Mouse (Mus musculus) liver, embryonic 16.5 days (tissue): ENCODE data around the gene Atpif1. TPM values are rescaled to one million over a fixed set of nuclear protein-coding genes. Genes with fewer than 3 reads are reported as not detected.

Experiments
- ATAC-seq: fragments of 200-750 bp; cut with Nextera tagmentation; 2 replicates; pipeline ENCODE4 v1.8.0; 2017; ENCODE audit warnings: low read depth, mild to moderate bottlenecking, moderate number of reproducible peaks, moderate library complexity
- H3K27ac ChIP-seq: fragments of 300-500 bp; sonication (generic); 2 replicates; pipeline ENCODE4 v1.5.1; 2014; ENCODE audit warnings: mild to moderate bottlenecking, low read length
- H3K27me3 ChIP-seq: fragments of 300-500 bp; sonication (generic); 2 replicates; pipeline ENCODE4 v1.6.1; 2014; ENCODE audit warnings: low read depth, low read length, mixed read lengths; ENCODE audit not compliant: control insufficient read depth, insufficient read depth
- H3K36me3 ChIP-seq: fragments of 300-500 bp; sonication (generic); 2 replicates; pipeline ENCODE4 v1.6.1; 2014; ENCODE audit warnings: mild to moderate bottlenecking; ENCODE audit not compliant: control insufficient read depth, insufficient read depth
- H3K4me1 ChIP-seq: fragments of 300-500 bp; sonication (generic); 2 replicates; pipeline ENCODE4 v1.6.1; 2014; ENCODE audit warnings: low read depth, low read length, mixed read lengths; ENCODE audit not compliant: control insufficient read depth
- H3K4me2 ChIP-seq: fragments of 300-500 bp; sonication (generic); 2 replicates; pipeline ENCODE4 v1.6.1; 2014; ENCODE audit warnings: low read depth, low read length, mixed read lengths
- H3K4me3 ChIP-seq: fragments of 300-500 bp; sonication (generic); 2 replicates; pipeline ENCODE4 v1.5.1; 2014; ENCODE audit warnings: low read depth, mild to moderate bottlenecking, low read length
- H3K9ac ChIP-seq: fragments of 300-500 bp; sonication (generic); 2 replicates; pipeline ENCODE4 v1.6.1; 2014; ENCODE audit warnings: low read depth, low read length
- H3K9me3 ChIP-seq: fragments of 300-500 bp; sonication (generic); replicated peaks from 2 replicates; pipeline ENCODE4 v1.6.1; 2016; ENCODE audit warnings: low read length; ENCODE audit not compliant: control insufficient read depth
- WGBS: fragments of 180-500 bp; shearing (Covaris S2); extraction: QIAGEN DNeasy Blood & Tissue Kit; methylation state at CpG from one replicate; pipeline ENCODE4 v1.1.7; 2014; ENCODE audit not compliant: insufficient replicate concordance; 5-methylcytosine and 5-hydroxymethylcytosine counted together
- polyA plus RNA-seq: library from polyadenylated mRNA; unstranded; fragments of >200 nt; fragmentation: Nextera tagmentation; extraction: Ambion mirVana; gene quantifications from 2 replicates; pipeline ENCODE4 v1.2.1, GENCODE M21; 2015

The Atpif1 gene
- polyA plus RNA-seq, 1 experiment from 2014 or later: 1,068 TPM

DNA sequence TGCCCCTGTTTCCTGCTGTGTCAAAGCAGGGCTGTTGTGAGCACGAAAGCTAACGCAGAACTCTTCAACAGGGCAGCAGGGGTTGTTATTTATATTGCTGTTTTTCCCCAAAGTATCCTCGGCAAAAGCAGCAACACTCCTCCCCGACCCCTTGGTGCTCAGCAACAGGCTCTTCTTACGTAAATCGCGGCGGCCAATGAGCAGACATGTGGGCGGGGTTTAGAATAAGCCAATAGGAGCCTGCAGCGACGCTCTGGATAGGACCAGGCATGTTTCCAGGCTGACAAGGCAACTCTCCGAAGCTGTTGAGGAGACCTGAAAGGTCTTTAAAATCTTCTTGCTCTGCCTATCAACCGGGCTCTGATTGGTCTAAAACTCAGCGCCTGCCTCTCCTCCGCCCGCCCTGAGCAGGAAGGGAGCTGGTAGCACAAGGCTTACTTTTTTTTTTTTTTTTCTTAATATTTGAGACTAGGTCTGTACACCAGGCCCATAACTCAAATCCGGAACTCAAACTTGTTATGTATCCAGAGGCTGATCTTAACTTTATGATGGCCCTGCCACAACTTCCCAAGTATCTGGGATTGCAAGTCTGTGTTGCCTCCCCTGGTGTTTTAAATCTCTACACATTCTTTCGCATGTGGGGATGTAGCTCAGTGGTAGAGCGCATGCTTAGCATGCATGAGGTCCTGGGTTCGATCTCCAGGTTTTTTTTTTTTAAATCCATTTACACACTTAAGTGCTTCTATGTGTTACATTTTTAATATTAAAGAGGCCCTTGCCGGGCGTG is 17.9 kb downstream of the Atpif1 start:
- H3K9me3 ChIP-seq: no peaks in the 10 kb centered on the region
- peak overlapping the region; percentile 91 for H3K27ac ChIP-seq
- no peaks in the 10 kb centered on the region for H3K36me3 ChIP-seq
- H3K4me1 ChIP-seq: peaks cover 42% of the 10 kb centered on the region
- peak; percentile 90 for ATAC-seq
- WGBS: 19% methylated on average over 22 of the region's 22 CpGs
- H3K27me3 ChIP-seq: no peaks in the 10 kb centered on the region
- H3K4me2 ChIP-seq: peak overlapping the region; percentile 87
- peak overlapping the region; percentile 65 for H3K9ac ChIP-seq
- peak overlapping the region; percentile 65 for H3K4me3 ChIP-seq

- peak overlapping the region; percentile 87 for H3K4me2 ChIP-seq
- WGBS: 1% methylated on average over 21 of the region's 21 CpGs
- H3K27me3 ChIP-seq: no peaks in the 10 kb centered on the region
- peak; percentile 26 for ATAC-seq
- no peaks in the 10 kb centered on the region for H3K9me3 ChIP-seq
- peak overlapping the region; percentile 80 for H3K27ac ChIP-seq
- H3K4me3 ChIP-seq: peak overlapping the region; percentile 65
- peak overlapping the region; percentile 65 for H3K9ac ChIP-seq
- peaks cover 43% of the 10 kb centered on the region for H3K4me1 ChIP-seq
- H3K36me3 ChIP-seq: no peaks in the 10 kb centered on the region
Measured at GRCm38 (mm10) chr4:132514555-132515135, 18.8 kb downstream of the Atpif1 start.

GRCm38 (mm10) chr4:132513395-132514273 is 19.8 kb downstream of the Atpif1 start:
- Histone ChIP-seq H3K4me2 (peak overlapping the region; percentile 44), H3K27ac (peak overlapping the region; percentile 79)

GRCm38 (mm10) chr4:132512080-132512479 is 21.4 kb downstream of the Atpif1 start:
- Histone ChIP-seq H3K9ac (peak overlapping the region; percentile 40), H3K27me3 (no peaks in the 10 kb centered on the region), H3K36me3 (no peaks in the 10 kb centered on the region), H3K4me3 (no peak overlapping the region; the same call in 1 of the 2 replicates), H3K9me3 (no peaks in the 10 kb centered on the region), H3K4me2 (peak overlapping the region; percentile 36), H3K27ac (peak overlapping the region; percentile 69), H3K4me1 (peaks cover 64% of the 10 kb centered on the region)
- WGBS: 38% methylated on average over 3 of the region's 3 CpGs
- no peak for ATAC-seq

More at GRCm38 (mm10) chr4:132513395-132514273, 19.8 kb downstream of the Atpif1 start:
- Histone ChIP-seq H3K9ac (peak overlapping the region; percentile 32), H3K36me3 (no peaks in the 10 kb centered on the region), H3K27me3 (no peaks in the 10 kb centered on the region), H3K4me1 (peaks cover 51% of the 10 kb centered on the region), H3K9me3 (no peaks in the 10 kb centered on the region), H3K4me3 (0 out of 2 replicates have a peak overlapping the region, but pooled peaks have one; percentile 4)
- no peak for ATAC-seq
- WGBS: 27% methylated on average over 14 of the region's 14 CpGs

- ATAC-seq: peak; percentile 91
- Histone ChIP-seq H3K4me1 (peaks cover 70% of the 10 kb centered on the region), H3K9me3 (no peaks in the 10 kb centered on the region), H3K27ac (peak within 1 kb of the TSS; percentile 81), H3K4me2 (peak within 1 kb of the TSS; percentile 97), H3K27me3 (no peaks in the 10 kb centered on the region), H3K9ac (peak within 1 kb of the TSS; percentile 92), H3K4me3 (peak within 1 kb of the TSS; percentile 88), H3K36me3 (no peaks in the 10 kb centered on the region)
- 0% methylated on average over 32 of the region's 32 CpGs for WGBS
Measured at GRCm38 (mm10) chr4:132510352-132510798, 23.1 kb downstream of the Atpif1 start, which contains the start of gene Sesn2. Sesn2 (minus strand) TSS chr4:132510501.

DNA sequence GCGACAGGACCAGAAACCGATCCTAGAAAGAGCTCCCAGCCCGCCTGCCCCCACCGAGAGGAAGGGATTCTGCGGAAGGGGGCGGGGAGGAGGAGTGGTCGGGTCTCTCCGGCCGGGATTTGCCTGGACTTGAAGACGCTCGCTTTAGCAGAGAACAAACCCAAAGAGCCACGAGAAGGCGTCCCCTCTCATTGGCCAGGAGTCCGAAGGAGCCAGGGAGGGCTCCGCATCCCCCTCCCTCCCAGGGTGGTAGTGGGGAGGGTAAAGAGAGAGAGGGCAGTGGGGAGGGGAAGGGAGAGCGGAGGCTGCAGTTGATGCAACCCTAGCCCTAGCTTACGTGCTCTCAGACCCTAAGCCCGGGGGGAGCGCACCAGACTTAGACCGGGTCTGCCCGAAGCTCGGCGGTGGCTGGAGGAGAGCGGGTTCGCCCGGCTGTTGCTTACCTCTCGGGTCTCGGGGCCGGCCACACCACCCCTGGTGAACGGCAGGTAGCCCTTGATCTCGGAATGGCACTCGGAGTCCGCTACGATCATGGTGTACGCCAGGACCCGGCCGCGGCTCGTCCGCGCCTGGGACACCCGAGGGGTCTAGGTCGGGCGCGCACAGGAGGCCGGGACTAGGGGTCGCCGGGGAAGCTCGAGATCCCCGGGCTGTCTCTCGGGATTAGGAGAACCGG is 23.7 kb downstream of the Atpif1 start:
- H3K36me3 ChIP-seq: no peaks in the 10 kb centered on the region
- H3K27me3 ChIP-seq: no peaks in the 10 kb centered on the region
- H3K4me2 ChIP-seq: peak overlapping the region; percentile 97
- WGBS: under 1% methylated on average over 51 of the region's 52 CpGs
- peak overlapping the region; percentile 92 for H3K9ac ChIP-seq
- H3K27ac ChIP-seq: peak overlapping the region; percentile 81
- peak; percentile 19 for ATAC-seq
- peaks cover 76% of the 10 kb centered on the region for H3K4me1 ChIP-seq
- no peaks in the 10 kb centered on the region for H3K9me3 ChIP-seq
- H3K4me3 ChIP-seq: peak overlapping the region; percentile 88

- WGBS: 57% methylated on average over 2 of the region's 2 CpGs
- no peak for ATAC-seq
- no peaks in the 10 kb centered on the region for H3K9me3 ChIP-seq
- H3K4me3 ChIP-seq: no peak overlapping the region
- peaks cover 72% of the 10 kb centered on the region for H3K4me1 ChIP-seq
- H3K36me3 ChIP-seq: no peaks in the 10 kb centered on the region
- H3K9ac ChIP-seq: no peak overlapping the region
- no peak overlapping the region for H3K4me2 ChIP-seq
- 0 out of 2 replicates have a peak overlapping the region, but pooled peaks have one; percentile 3 for H3K27ac ChIP-seq
- H3K27me3 ChIP-seq: no peaks in the 10 kb centered on the region
Measured at GRCm38 (mm10) chr4:132507210-132507609, 26.2 kb downstream of the Atpif1 start.

GRCm38 (mm10) chr4:132506250-132506649 is 27.2 kb downstream of the Atpif1 start:
- no peak for ATAC-seq
- 84% methylated on average over 6 of the region's 6 CpGs for WGBS
- Histone ChIP-seq H3K4me1 (peaks cover 63% of the 10 kb centered on the region), H3K27ac (no peak overlapping the region), H3K4me2 (no peak overlapping the region), H3K4me3 (no peak overlapping the region), H3K36me3 (no peaks in the 10 kb centered on the region), H3K9ac (no peak overlapping the region), H3K9me3 (no peaks in the 10 kb centered on the region), H3K27me3 (no peaks in the 10 kb centered on the region)
